Mouse (Mus musculus) liver, embryonic 12.5 days (tissue): Measurements from ENCODE around the gene Ccdc96. TPM values are rescaled to one million over a fixed set of nuclear protein-coding genes. Genes with fewer than 3 reads are reported as not detected.

ENCODE experiments used
- ATAC-seq: fragments of 200-750 bp; cut with Nextera tagmentation; 2 replicates; pipeline ENCODE4 v1.8.0; 2017; ENCODE audit warnings: moderate number of reproducible peaks, mild to moderate bottlenecking, moderate library complexity
- H3K27ac ChIP-seq: fragments of 300-500 bp; sonication (generic); 2 replicates; pipeline ENCODE4 v1.5.1; 2016; ENCODE audit warnings: mild to moderate bottlenecking
- H3K27me3 ChIP-seq: fragments of 300-500 bp; sonication (generic); replicated peaks from 2 replicates; pipeline ENCODE4 v1.6.1; 2016; ENCODE audit warnings: mild to moderate bottlenecking, moderate library complexity
- H3K36me3 ChIP-seq: fragments of 300-500 bp; sonication (generic); 2 replicates; pipeline ENCODE4 v1.6.1; 2016; ENCODE audit warnings: mild to moderate bottlenecking, moderate library complexity
- H3K4me1 ChIP-seq: fragments of 300-500 bp; sonication (generic); 2 replicates; pipeline ENCODE4 v1.6.1; 2016
- H3K4me2 ChIP-seq: fragments of 300-500 bp; sonication (generic); 2 replicates; pipeline ENCODE4 v1.6.1; 2016; ENCODE audit warnings: mild to moderate bottlenecking, moderate library complexity
- H3K4me3 ChIP-seq: fragments of 300-500 bp; sonication (generic); 2 replicates; pipeline ENCODE4 v1.5.1; 2016; ENCODE audit warnings: mild to moderate bottlenecking, moderate library complexity
- H3K9ac ChIP-seq: fragments of 300-500 bp; sonication (generic); 2 replicates; pipeline ENCODE4 v1.6.1; 2016; ENCODE audit warnings: mild to moderate bottlenecking, moderate library complexity
- H3K9me3 ChIP-seq: fragments of 300-500 bp; sonication (generic); replicated peaks from 2 replicates; pipeline ENCODE4 v1.6.1; 2016; ENCODE audit warnings: mild to moderate bottlenecking, moderate library complexity
- WGBS: fragments of 180-500 bp; shearing (Covaris S2); methylation state at CpG from one replicate; pipeline ENCODE4 v1.1.7; 2016; ENCODE audit not compliant: insufficient replicate concordance; 5-methylcytosine and 5-hydroxymethylcytosine counted together
- polyA plus RNA-seq: library from polyadenylated mRNA; unstranded; fragments of >200 nt; fragmentation: Nextera tagmentation; extraction: Ambion mirVana; gene quantifications from 2 replicates; pipeline ENCODE4 v1.2.1, GENCODE M21; 2016

The Ccdc96 gene
- 0.25 and 0.31 TPM in 2 replicates for polyA plus RNA-seq

- 1% methylated on average over 93 of the region's 97 CpGs for WGBS
- H3K4me3 ChIP-seq, result peak within 1 kb of the TSS; percentile 87
Observed at GRCm38 (mm10) chr5:36484171-36484990, at the start of gene Ccdc96, which contains the start of gene Tada2b. TSS of gene Ccdc96 (plus strand) at chr5:36484588. TSS of gene Tada2b (minus strand) at chr5:36484285.

GRCm38 (mm10) chr5:36436858-36437257 lies 47.5 kb upstream of the Ccdc96 start:
- H3K4me1 ChIP-seq, result no peaks in the 10 kb centered on the region
- no peak overlapping the region for H3K4me3 ChIP-seq
- 64% methylated on average over 4 of the region's 4 CpGs for WGBS
- peaks cover 3% of the 10 kb centered on the region; the same call in 1 of the 2 replicates for H3K27me3 ChIP-seq
- H3K9me3 ChIP-seq, result no peaks in the 10 kb centered on the region
- H3K36me3 ChIP-seq, result no peaks in the 10 kb centered on the region
- no peak overlapping the region for H3K27ac ChIP-seq
- no peak overlapping the region for H3K9ac ChIP-seq
- H3K4me2 ChIP-seq, result no peak overlapping the region
- ATAC-seq, result no peak

More at GRCm38 (mm10) chr5:36484171-36484990, at the start of gene Ccdc96, which contains the start of gene Tada2b:
- Histone ChIP-seq H3K36me3 (peaks cover 8% of the 10 kb centered on the region), H3K27me3 (peaks cover 33% of the 10 kb centered on the region), H3K27ac (peak within 1 kb of the TSS; percentile 83), H3K9me3 (no peaks in the 10 kb centered on the region), H3K9ac (peak within 1 kb of the TSS; percentile 94), H3K4me1 (peaks cover 54% of the 10 kb centered on the region), H3K4me2 (peak within 1 kb of the TSS; percentile 97)
- ATAC-seq, result peak; percentile 97

GRCm38 (mm10) chr5:36440741-36441140 lies 43.6 kb upstream of the Ccdc96 start:
- H3K4me1 ChIP-seq, result no peaks in the 10 kb centered on the region
- H3K4me2 ChIP-seq, result no peak overlapping the region
- no peak overlapping the region for H3K27ac ChIP-seq
- no peak overlapping the region for H3K4me3 ChIP-seq
- no peaks in the 10 kb centered on the region for H3K9me3 ChIP-seq
- WGBS, result 47% methylated on average over 3 of the region's 3 CpGs
- no peak for ATAC-seq
- H3K36me3 ChIP-seq, result no peaks in the 10 kb centered on the region
- no peak overlapping the region for H3K9ac ChIP-seq
- peaks cover 27% of the 10 kb centered on the region for H3K27me3 ChIP-seq

GRCm38 (mm10) chr5:36444611-36445010 lies 39.8 kb upstream of the Ccdc96 start:
- Histone ChIP-seq H3K9ac (no peak overlapping the region), H3K36me3 (no peaks in the 10 kb centered on the region), H3K4me2 (no peak overlapping the region), H3K27me3 (peaks cover 41% of the 10 kb centered on the region), H3K27ac (no peak overlapping the region), H3K9me3 (no peaks in the 10 kb centered on the region), H3K4me3 (no peak overlapping the region), H3K4me1 (no peaks in the 10 kb centered on the region)
- WGBS, result 42% methylated on average over 4 of the region's 4 CpGs
- no peak for ATAC-seq

- Histone ChIP-seq H3K4me1 (0 out of 2 replicates have a peak, but pooled peaks cover 3% of the 10 kb centered on the region), H3K4me3 (no peak overlapping the region), H3K4me2 (no peak overlapping the region), H3K9ac (no peak overlapping the region), H3K36me3 (no peaks in the 10 kb centered on the region), H3K27me3 (peaks cover 45% of the 10 kb centered on the region), H3K9me3 (no peaks in the 10 kb centered on the region), H3K27ac (no peak overlapping the region)
- no peak for ATAC-seq
- 25% methylated on average over 8 of the region's 8 CpGs for WGBS
Observed at GRCm38 (mm10) chr5:36445028-36445427, 39.4 kb upstream of the Ccdc96 start.

- no peak for ATAC-seq
- Histone ChIP-seq H3K4me3 (no peak overlapping the region), H3K4me2 (no peak overlapping the region), H3K9me3 (no peaks in the 10 kb centered on the region), H3K27ac (no peak overlapping the region), H3K4me1 (peaks cover 9% of the 10 kb centered on the region; the same call in 1 of the 2 replicates), H3K27me3 (peaks cover 50% of the 10 kb centered on the region), H3K36me3 (no peaks in the 10 kb centered on the region), H3K9ac (no peak overlapping the region)
- WGBS, result 28% methylated on average over 9 of the region's 9 CpGs
Observed at GRCm38 (mm10) chr5:36446166-36446890, 38.1 kb upstream of the Ccdc96 start.

GRCm38 (mm10) chr5:36447872-36448271 lies 36.5 kb upstream of the Ccdc96 start:
- no peak for ATAC-seq
- WGBS, result 70% methylated on average over 12 of the region's 12 CpGs
- no peak overlapping the region for H3K4me3 ChIP-seq
- H3K27me3 ChIP-seq, result peaks cover 50% of the 10 kb centered on the region
- H3K36me3 ChIP-seq, result no peaks in the 10 kb centered on the region
- peaks cover 10% of the 10 kb centered on the region; the same call in 1 of the 2 replicates for H3K4me1 ChIP-seq
- H3K4me2 ChIP-seq, result no peak overlapping the region
- H3K9ac ChIP-seq, result no peak overlapping the region
- H3K9me3 ChIP-seq, result no peaks in the 10 kb centered on the region
- H3K27ac ChIP-seq, result no peak overlapping the region

- H3K4me2 ChIP-seq, result no peak overlapping the region
- WGBS, result 60% methylated on average over 6 of the region's 6 CpGs
- H3K9me3 ChIP-seq, result no peaks in the 10 kb centered on the region
- H3K4me3 ChIP-seq, result no peak overlapping the region
- peaks cover 10% of the 10 kb centered on the region; the same call in 1 of the 2 replicates for H3K4me1 ChIP-seq
- no peak overlapping the region for H3K27ac ChIP-seq
- no peaks in the 10 kb centered on the region for H3K36me3 ChIP-seq
- no peak for ATAC-seq
- peaks cover 36% of the 10 kb centered on the region for H3K27me3 ChIP-seq
- no peak overlapping the region for H3K9ac ChIP-seq
Observed at GRCm38 (mm10) chr5:36449710-36450358, 34.6 kb upstream of the Ccdc96 start.

GRCm38 (mm10) chr5:36451119-36451518 lies 33.3 kb upstream of the Ccdc96 start:
- H3K9me3 ChIP-seq, result no peaks in the 10 kb centered on the region
- no peaks in the 10 kb centered on the region for H3K36me3 ChIP-seq
- H3K4me2 ChIP-seq, result no peak overlapping the region
- peaks cover 10% of the 10 kb centered on the region; the same call in 1 of the 2 replicates for H3K4me1 ChIP-seq
- no peak overlapping the region for H3K9ac ChIP-seq
- ATAC-seq, result no peak
- no peak overlapping the region for H3K27ac ChIP-seq
- H3K27me3 ChIP-seq, result peaks cover 32% of the 10 kb centered on the region
- 19% methylated on average over 7 of the region's 10 CpGs for WGBS
- no peak overlapping the region for H3K4me3 ChIP-seq

- H3K4me1 ChIP-seq, result peaks cover 10% of the 10 kb centered on the region; the same call in 1 of the 2 replicates
- H3K36me3 ChIP-seq, result no peaks in the 10 kb centered on the region
- no peak overlapping the region for H3K27ac ChIP-seq
- H3K9me3 ChIP-seq, result no peaks in the 10 kb centered on the region
- H3K27me3 ChIP-seq, result peaks cover 32% of the 10 kb centered on the region
- no peak overlapping the region for H3K4me3 ChIP-seq
- no peak overlapping the region for H3K4me2 ChIP-seq
- 67% methylated on average over 10 of the region's 10 CpGs for WGBS
- no peak for ATAC-seq
- H3K9ac ChIP-seq, result no peak overlapping the region
Observed at GRCm38 (mm10) chr5:36451872-36452389, 32.5 kb upstream of the Ccdc96 start.

- peaks cover 10% of the 10 kb centered on the region; the same call in 1 of the 2 replicates for H3K4me1 ChIP-seq
- WGBS, result 47% methylated on average over 6 of the region's 6 CpGs
- ATAC-seq, result no peak
Observed at GRCm38 (mm10) chr5:36452821-36453220, 31.6 kb upstream of the Ccdc96 start.

More at GRCm38 (mm10) chr5:36452821-36453220, 31.6 kb upstream of the Ccdc96 start:
- Histone ChIP-seq H3K9me3 (no peaks in the 10 kb centered on the region), H3K9ac (no peak overlapping the region), H3K27ac (no peak overlapping the region), H3K4me2 (no peak overlapping the region), H3K4me3 (no peak overlapping the region), H3K36me3 (no peaks in the 10 kb centered on the region), H3K27me3 (peaks cover 39% of the 10 kb centered on the region)
